Mouse (Mus musculus): ENCODE results near the gene Rbp4.

The Rbp4 gene

DNA sequence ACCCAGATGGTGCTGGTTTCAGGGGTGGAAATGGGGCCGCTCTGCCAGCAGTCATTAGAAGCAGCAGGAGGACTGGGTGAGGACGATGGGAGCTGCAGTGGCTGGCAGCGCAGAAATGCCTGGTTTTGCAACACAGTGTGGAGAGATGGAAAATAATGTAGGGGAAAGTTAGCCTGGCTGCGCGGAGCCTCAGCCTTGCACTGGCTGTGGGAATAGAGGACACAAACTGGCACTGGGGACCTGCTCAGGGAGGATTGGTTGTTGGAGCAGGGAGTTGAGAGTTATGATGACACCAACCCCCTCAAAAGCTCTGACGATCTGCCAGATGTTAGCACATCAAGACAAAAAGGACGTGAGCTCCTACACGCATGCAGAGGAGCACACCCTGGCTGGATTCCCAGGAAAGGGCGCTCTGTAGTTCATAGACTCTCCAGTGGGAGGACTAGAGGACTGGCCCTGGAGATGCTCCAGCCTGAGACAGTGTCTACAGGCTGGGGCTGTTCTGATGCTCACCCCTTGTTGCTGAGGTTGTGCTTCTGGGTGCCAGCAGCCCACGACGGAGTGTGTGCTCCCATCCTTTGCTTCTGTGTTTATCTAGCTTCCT is 38.0 kb downstream of the Rbp4 start:
- no peak for DNase-seq

DNA sequence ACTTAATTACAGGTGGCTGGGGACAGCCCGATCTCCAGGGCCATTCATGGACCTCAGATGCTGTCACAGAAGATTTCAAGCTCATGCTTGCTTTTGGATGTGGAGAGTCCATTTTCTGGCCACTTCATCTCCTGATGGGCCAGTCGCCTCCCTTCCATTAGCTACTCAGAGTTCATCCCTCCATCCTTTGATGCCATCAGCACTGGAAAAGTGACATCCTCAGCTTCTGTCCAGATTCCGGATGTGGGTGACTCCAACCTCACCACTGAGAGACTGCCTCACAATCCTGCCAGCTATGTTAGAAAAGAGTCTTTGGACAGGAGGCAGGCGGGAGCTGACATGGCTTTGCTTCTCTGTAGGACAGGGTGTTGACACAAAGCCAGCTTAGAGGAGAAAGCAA is 39.2 kb downstream of the Rbp4 start:
- no peak for DNase-seq

DNA sequence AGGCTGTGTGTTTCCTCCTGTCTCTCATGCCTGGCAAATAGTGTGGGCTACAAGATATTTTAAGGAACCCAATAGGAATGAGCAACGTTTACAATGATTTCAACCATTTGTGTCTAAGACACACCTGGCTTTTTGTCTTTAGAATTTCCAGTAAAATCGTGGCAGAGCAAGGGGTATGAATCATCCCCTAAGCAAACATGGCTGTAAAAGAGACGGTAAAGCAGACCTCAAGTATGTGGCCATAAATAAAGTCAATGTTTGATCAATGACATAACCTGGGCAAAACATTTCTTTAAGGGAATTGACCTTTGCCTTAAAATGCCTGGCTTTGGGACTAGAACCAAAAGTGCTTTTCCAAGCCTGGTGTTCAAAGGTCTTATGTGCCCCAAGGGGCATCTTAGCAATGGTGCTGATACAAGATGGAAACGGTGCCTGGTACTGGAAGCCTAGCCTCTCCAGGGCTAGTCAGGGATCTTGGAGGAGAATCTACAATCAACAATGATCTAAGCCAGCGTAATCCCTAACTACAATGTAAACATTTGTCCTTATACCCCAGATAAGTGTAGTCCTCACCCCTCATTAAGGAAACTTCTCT is 42.1 kb downstream of the Rbp4 start:
- no peak for DNase-seq

DNA sequence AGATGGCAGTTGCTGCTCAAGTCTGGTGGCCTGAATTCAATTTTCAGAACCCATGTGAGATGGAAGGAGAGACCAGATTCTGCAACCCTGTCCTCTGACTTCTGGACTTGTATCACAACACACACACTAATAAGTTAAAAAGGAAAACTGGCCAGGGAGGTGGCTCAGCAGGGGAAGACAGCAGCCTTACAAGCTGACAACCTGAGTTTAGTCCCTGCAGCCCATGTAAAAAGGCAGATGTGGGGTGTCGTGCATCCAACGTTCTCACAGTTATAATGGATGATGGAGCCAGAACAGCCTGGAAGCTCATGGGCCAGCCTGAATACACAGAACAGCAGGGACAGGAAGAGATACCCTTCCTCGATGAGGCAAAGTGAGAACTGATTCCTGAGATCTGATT is 43.7 kb downstream of the Rbp4 start:
- no peak for DNase-seq

DNA sequence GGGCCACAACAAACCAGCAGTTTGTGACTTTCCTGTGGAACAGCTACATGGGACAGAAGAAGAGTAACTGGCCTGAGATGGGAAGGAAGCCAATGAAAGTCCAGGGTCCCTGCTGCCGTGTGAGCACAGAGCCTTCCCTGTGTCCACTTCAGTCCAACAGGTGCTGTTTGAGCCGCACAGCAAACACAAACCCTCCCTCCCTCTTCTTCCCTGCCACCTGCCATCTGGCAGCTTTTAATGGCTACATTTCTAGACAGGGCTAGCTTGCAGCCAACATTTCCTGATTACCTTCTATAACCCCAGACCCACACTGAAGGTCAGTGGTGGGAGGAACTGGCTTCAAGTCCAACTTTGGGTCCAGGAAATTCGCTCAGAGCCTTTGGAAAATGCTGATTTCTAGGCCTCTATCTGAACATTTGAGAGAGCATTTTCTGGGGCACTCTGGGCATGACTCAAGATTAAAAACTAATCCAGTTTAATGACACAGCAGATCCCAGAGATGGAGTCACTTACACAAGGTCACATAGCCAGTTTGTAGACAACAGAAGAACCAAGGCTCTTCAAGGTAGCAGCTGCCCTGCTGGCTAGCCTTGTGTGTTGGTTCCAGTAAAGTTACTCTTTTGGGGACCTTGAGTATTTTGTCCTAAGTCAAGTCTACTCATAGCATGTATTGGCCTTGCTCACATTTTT is 47.1 kb downstream of the Rbp4 start:
- no peak for DNase-seq

DNA sequence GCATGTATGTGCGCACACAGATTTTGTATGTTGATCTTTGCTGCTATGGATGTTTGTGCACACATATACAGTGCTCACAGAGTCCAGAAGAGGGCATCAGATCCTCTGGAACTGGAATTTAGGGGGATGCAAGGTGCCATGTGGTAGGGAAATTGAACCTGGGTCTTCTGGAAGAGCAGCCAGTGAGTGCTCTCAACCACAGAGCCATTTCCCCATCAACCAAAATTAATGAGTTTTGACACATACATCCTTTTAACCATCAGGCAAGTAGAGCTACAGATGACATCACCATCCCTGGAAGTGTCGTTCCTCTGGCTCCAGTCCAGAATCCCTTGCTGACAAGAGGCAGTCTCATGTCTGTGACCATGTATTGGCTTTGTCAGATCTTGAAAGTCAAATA is 48.8 kb downstream of the Rbp4 start:
- no peak for DNase-seq

DNA sequence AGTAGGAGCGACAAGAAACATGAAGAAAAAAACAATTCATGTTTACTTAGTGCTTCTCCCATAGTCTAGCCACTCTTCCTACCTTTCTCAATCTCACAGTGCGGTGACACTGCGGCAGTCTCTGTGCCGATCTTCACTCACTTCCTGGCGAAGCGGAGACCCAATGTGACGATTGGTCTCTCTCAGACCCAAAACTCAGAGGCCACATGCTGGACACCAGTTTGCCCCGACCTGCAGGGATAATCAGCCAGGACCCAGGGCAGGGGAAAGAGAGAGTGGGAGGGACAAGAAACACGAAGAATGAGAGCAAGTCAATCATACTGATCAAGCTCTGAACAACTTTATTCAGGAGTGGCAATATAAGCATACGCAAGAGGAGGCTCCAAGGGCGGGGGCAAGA is 50.0 kb downstream of the Rbp4 start:
- no peak for DNase-seq

DNA sequence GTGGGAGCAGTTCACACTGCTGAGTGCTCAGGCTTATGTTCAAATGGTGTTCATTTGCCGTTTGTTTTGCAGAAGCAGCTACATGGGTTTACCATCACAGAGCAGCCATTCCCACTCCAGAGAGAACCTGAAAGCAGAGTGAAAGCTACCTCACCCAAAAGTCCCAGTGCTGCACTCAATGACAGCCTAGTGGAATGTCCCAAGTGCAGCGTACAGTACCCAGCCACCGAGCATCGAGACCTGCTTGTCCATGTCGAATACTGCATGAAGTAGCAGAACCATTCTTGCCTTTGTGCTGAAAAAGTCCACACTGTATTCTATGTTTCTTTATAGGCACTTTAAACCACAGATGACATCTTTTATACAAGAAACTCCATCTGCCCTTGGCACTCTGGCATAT is 51.9 kb downstream of the Rbp4 start:
- no peak for DNase-seq

Measured in cerebellum, adult 8-10 months (tissue).